Mouse (Mus musculus) layer of hippocampus, adult 11-12 months (tissue): ENCODE measurements around the gene Hecw2.

Experiments used
- DNase-seq: peaks from one replicate; pipeline ENCODE4 v3.0.0; 2022; ENCODE audit warnings: low spot score

Gene Hecw2

GRCm38 (mm10) chr1:54194954-54195305 lies at the start of gene Hecw2:
Hecw2 (minus strand) TSS chr1:54195168.
- DNase-seq: peak; percentile 33

GRCm38 (mm10) chr1:54242722-54243121 lies 47.8 kb upstream of the Hecw2 start:
- no peak for DNase-seq

GRCm38 (mm10) chr1:54220273-54220672 lies 25.3 kb upstream of the Hecw2 start:
- DNase-seq: no peak

GRCm38 (mm10) chr1:54194183-54194953 lies 600 bp downstream of the Hecw2 start:
- peak; percentile 71 for DNase-seq

GRCm38 (mm10) chr1:54193191-54193770 lies 1.7 kb downstream of the Hecw2 start:
- no peak for DNase-seq

- DNase-seq: no peak
Measured at GRCm38 (mm10) chr1:54187579-54187978, 7.4 kb downstream of the Hecw2 start.

GRCm38 (mm10) chr1:54186347-54186746 lies 8.6 kb downstream of the Hecw2 start:
- no peak for DNase-seq

GRCm38 (mm10) chr1:54180663-54181062 lies 14.3 kb downstream of the Hecw2 start:
- DNase-seq: no peak

- no peak for DNase-seq
Measured at GRCm38 (mm10) chr1:54179179-54179578, 15.8 kb downstream of the Hecw2 start.

GRCm38 (mm10) chr1:54176592-54176991 lies 18.4 kb downstream of the Hecw2 start:
- DNase-seq: no peak

- DNase-seq: no peak
Measured at GRCm38 (mm10) chr1:54168014-54168413, 27.0 kb downstream of the Hecw2 start.

- DNase-seq: no peak
Measured at GRCm38 (mm10) chr1:54159531-54159930, 35.4 kb downstream of the Hecw2 start.

GRCm38 (mm10) chr1:54153216-54153786 lies 41.7 kb downstream of the Hecw2 start:
- no peak for DNase-seq

GRCm38 (mm10) chr1:54145106-54145505 lies 49.9 kb downstream of the Hecw2 start:
- DNase-seq: no peak

GRCm38 (mm10) chr1:54133802-54134436 lies 61.0 kb downstream of the Hecw2 start:
- DNase-seq: no peak

- DNase-seq: peak; percentile 45
Measured at GRCm38 (mm10) chr1:54128714-54129431, 66.1 kb downstream of the Hecw2 start.

- no peak for DNase-seq
Measured at GRCm38 (mm10) chr1:54126991-54127742, 67.8 kb downstream of the Hecw2 start.

GRCm38 (mm10) chr1:54122551-54122950 lies 72.4 kb downstream of the Hecw2 start:
- no peak for DNase-seq

- no peak for DNase-seq
Measured at GRCm38 (mm10) chr1:54121071-54121730, 73.8 kb downstream of the Hecw2 start.

- no peak for DNase-seq
Measured at GRCm38 (mm10) chr1:54119638-54120320, 75.2 kb downstream of the Hecw2 start.
